Mouse (Mus musculus): ENCODE measurements at regions not wholly inside any gene's neighbourhood (a gene's known extent, or its start where the extent isn't known, plus 50 kb on each side); places are given as distances from the start of the nearest gene placed in this dataset.

GRCm38 (mm10) chr15:59218916-59219315 lies 329.8 kb downstream of the Gm49356 start:
- no peak for TF ChIP-seq POLR2A (IDR thresholded peaks at IDR 0.05; ENCODE audit: borderline replicate concordance, insufficient read depth, low read length)
- no peak for TF ChIP-seq CTCF (IDR thresholded peaks at IDR 0.05; ENCODE audit: borderline replicate concordance, insufficient read depth, low read depth, low read length)
- Histone ChIP-seq H3K4me3 (replicated peaks; ENCODE audit: insufficient read depth, low read depth, low read length) (no peak overlapping the region), H3K27ac (ENCODE audit: insufficient read depth, low read length) (no peak overlapping the region), H3K27me3 (ENCODE audit: control insufficient read depth, insufficient read depth, low read length) (no peaks in the 10 kb centered on the region; the same call in 1 of the 2 replicates), H3K4me1 (ENCODE audit: control insufficient read depth, insufficient read depth, low read length) (peaks cover 14% of the 10 kb centered on the region)
- WGBS, result 76% methylated on average over 7 of the region's 7 CpGs
- DNase-seq, result no peak

- no peaks in the 10 kb centered on the region for H3K4me1 ChIP-seq (ENCODE audit: control insufficient read depth, insufficient read depth, low read length)
- WGBS, result 89% methylated on average over 6 of the region's 6 CpGs
- H3K27ac ChIP-seq (ENCODE audit: insufficient read depth, low read length), result no peak overlapping the region
- H3K27me3 ChIP-seq (ENCODE audit: control insufficient read depth, insufficient read depth, low read length), result no peaks in the 10 kb centered on the region
- DNase-seq, result no peak
- H3K4me3 ChIP-seq (replicated peaks; ENCODE audit: insufficient read depth, low read depth, low read length), result no peak overlapping the region
- TF ChIP-seq CTCF (IDR thresholded peaks at IDR 0.05; ENCODE audit: borderline replicate concordance, insufficient read depth, low read depth, low read length) (no peak), POLR2A (IDR thresholded peaks at IDR 0.05; ENCODE audit: borderline replicate concordance, insufficient read depth, low read length) (no peak)
Measured at GRCm38 (mm10) chr15:59225637-59226036, 336.5 kb downstream of the Gm49356 start.

- no peak for TF ChIP-seq CTCF (IDR thresholded peaks at IDR 0.05; ENCODE audit: borderline replicate concordance, insufficient read depth, low read depth, low read length)
- no peak for TF ChIP-seq POLR2A (IDR thresholded peaks at IDR 0.05; ENCODE audit: borderline replicate concordance, insufficient read depth, low read length)
- WGBS, result 85% methylated on average over 3 of the region's 3 CpGs
- H3K4me1 ChIP-seq (ENCODE audit: control insufficient read depth, insufficient read depth, low read length), result no peaks in the 10 kb centered on the region
- H3K27ac ChIP-seq (ENCODE audit: insufficient read depth, low read length), result no peak overlapping the region
- DNase-seq, result no peak
- no peaks in the 10 kb centered on the region for H3K27me3 ChIP-seq (ENCODE audit: control insufficient read depth, insufficient read depth, low read length)
- no peak overlapping the region for H3K4me3 ChIP-seq (replicated peaks; ENCODE audit: insufficient read depth, low read depth, low read length)
Measured at GRCm38 (mm10) chr15:59227293-59227692, 338.2 kb downstream of the Gm49356 start.

GRCm38 (mm10) chr15:59230536-59230935 lies 341.4 kb downstream of the Gm49356 start:
- TF ChIP-seq POLR2A (IDR thresholded peaks at IDR 0.05; ENCODE audit: borderline replicate concordance, insufficient read depth, low read length) (no peak), CTCF (IDR thresholded peaks at IDR 0.05; ENCODE audit: borderline replicate concordance, insufficient read depth, low read depth, low read length) (no peak)
- H3K4me1 ChIP-seq (ENCODE audit: control insufficient read depth, insufficient read depth, low read length), result no peaks in the 10 kb centered on the region
- no peak for DNase-seq
- H3K4me3 ChIP-seq (replicated peaks; ENCODE audit: insufficient read depth, low read depth, low read length), result no peak overlapping the region
- H3K27me3 ChIP-seq (ENCODE audit: control insufficient read depth, insufficient read depth, low read length), result no peaks in the 10 kb centered on the region
- no peak overlapping the region for H3K27ac ChIP-seq (ENCODE audit: insufficient read depth, low read length)

GRCm38 (mm10) chr15:59231703-59232102 lies 342.6 kb downstream of the Gm49356 start:
- H3K27me3 ChIP-seq (ENCODE audit: control insufficient read depth, insufficient read depth, low read length), result no peaks in the 10 kb centered on the region
- H3K4me3 ChIP-seq (replicated peaks; ENCODE audit: insufficient read depth, low read depth, low read length), result no peak overlapping the region
- no peak for DNase-seq
- TF ChIP-seq POLR2A (IDR thresholded peaks at IDR 0.05; ENCODE audit: borderline replicate concordance, insufficient read depth, low read length), result no peak
- TF ChIP-seq CTCF (IDR thresholded peaks at IDR 0.05; ENCODE audit: borderline replicate concordance, insufficient read depth, low read depth, low read length), result no peak
- H3K4me1 ChIP-seq (ENCODE audit: control insufficient read depth, insufficient read depth, low read length), result no peaks in the 10 kb centered on the region
- WGBS, result 95% methylated on average over 1 of the region's 1 CpGs
- H3K27ac ChIP-seq (ENCODE audit: insufficient read depth, low read length), result no peak overlapping the region

- no peak for TF ChIP-seq POLR2A (IDR thresholded peaks at IDR 0.05; ENCODE audit: borderline replicate concordance, insufficient read depth, low read length)
- TF ChIP-seq CTCF (IDR thresholded peaks at IDR 0.05; ENCODE audit: borderline replicate concordance, insufficient read depth, low read depth, low read length), result no peak
- Histone ChIP-seq H3K4me3 (replicated peaks; ENCODE audit: insufficient read depth, low read depth, low read length) (no peak overlapping the region), H3K27ac (ENCODE audit: insufficient read depth, low read length) (no peak overlapping the region), H3K4me1 (ENCODE audit: control insufficient read depth, insufficient read depth, low read length) (no peaks in the 10 kb centered on the region), H3K27me3 (ENCODE audit: control insufficient read depth, insufficient read depth, low read length) (no peaks in the 10 kb centered on the region)
- WGBS, result 84% methylated on average over 5 of the region's 5 CpGs
- DNase-seq, result no peak
Measured at GRCm38 (mm10) chr15:59232290-59232689, 343.2 kb downstream of the Gm49356 start.

- no peaks in the 10 kb centered on the region for H3K4me1 ChIP-seq (ENCODE audit: control insufficient read depth, insufficient read depth, low read length)
- no peak overlapping the region for H3K27ac ChIP-seq (ENCODE audit: insufficient read depth, low read length)
- no peak overlapping the region for H3K4me3 ChIP-seq (replicated peaks; ENCODE audit: insufficient read depth, low read depth, low read length)
- DNase-seq, result no peak
- TF ChIP-seq POLR2A (IDR thresholded peaks at IDR 0.05; ENCODE audit: borderline replicate concordance, insufficient read depth, low read length), result no peak
- no peak for TF ChIP-seq CTCF (IDR thresholded peaks at IDR 0.05; ENCODE audit: borderline replicate concordance, insufficient read depth, low read depth, low read length)
- no peaks in the 10 kb centered on the region for H3K27me3 ChIP-seq (ENCODE audit: control insufficient read depth, insufficient read depth, low read length)
- WGBS, result 68% methylated on average over 6 of the region's 6 CpGs
Measured at GRCm38 (mm10) chr15:59237446-59238161, 348.5 kb downstream of the Gm49356 start.

- no peak for DNase-seq
- 92% methylated on average over 7 of the region's 7 CpGs for WGBS
- no peak overlapping the region for H3K4me3 ChIP-seq (replicated peaks; ENCODE audit: insufficient read depth, low read depth, low read length)
- no peaks in the 10 kb centered on the region for H3K27me3 ChIP-seq (ENCODE audit: control insufficient read depth, insufficient read depth, low read length)
- TF ChIP-seq CTCF (IDR thresholded peaks at IDR 0.05; ENCODE audit: borderline replicate concordance, insufficient read depth, low read depth, low read length), result no peak
- TF ChIP-seq POLR2A (IDR thresholded peaks at IDR 0.05; ENCODE audit: borderline replicate concordance, insufficient read depth, low read length), result no peak
- H3K27ac ChIP-seq (ENCODE audit: insufficient read depth, low read length), result no peak overlapping the region
- H3K4me1 ChIP-seq (ENCODE audit: control insufficient read depth, insufficient read depth, low read length), result no peaks in the 10 kb centered on the region
Measured at GRCm38 (mm10) chr15:59241752-59242151, 352.7 kb downstream of the Gm49356 start.
